Mouse (Mus musculus) megakaryocyte, embryonic 14.5 days (primary cell): ENCODE data around the gene Esyt1.

Experiments
- FLI1 ChIP-seq: IDR thresholded peaks from 2 replicates; pipeline ENCODE4 v1.6.1; 2012; ENCODE audit warnings: low read length, inconsistent platforms, mixed read lengths
- GATA1 ChIP-seq: IDR thresholded peaks from 3 replicates; pipeline ENCODE4 v1.6.1; 2012; ENCODE audit warnings: mixed read lengths, low read length, inconsistent platforms, borderline replicate concordance

DNA sequence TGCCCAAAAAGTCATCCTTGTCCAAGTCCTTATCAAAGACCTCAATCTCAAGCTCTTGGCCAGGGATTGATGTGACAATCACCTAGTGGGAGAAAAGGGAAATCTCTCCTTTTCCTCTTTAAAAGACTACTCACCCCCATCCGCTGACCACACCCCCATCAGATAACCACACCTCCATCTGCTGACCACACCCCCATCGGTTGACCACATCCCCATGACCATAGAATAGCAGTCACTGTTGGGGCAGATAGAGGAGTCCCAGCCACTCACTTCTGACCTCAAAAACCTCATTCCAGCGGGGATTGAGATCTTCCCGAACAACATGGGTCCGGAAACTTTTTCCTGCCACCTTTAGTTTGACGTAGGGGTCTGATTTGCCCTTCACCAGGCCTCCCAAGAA is 9.0 kb downstream of the Esyt1 start:
- TF ChIP-seq GATA1 (no peak; the same call in 2 of the 3 replicates), FLI1 (no peak)
